Mouse (Mus musculus): ENCODE results near the gene Pclo.

- TF ChIP-seq POLR2A (IDR thresholded peaks at IDR 0.05; ENCODE audit: extremely low read depth, insufficient read depth, low read length): no peak
- TF ChIP-seq CTCF (IDR thresholded peaks at IDR 0.05; ENCODE audit: extremely low read depth, insufficient read depth, low read length): no peak
These were observed 106.4 kb downstream of the Pclo start for GRCm38 (mm10) chr5:14621146-14621545.

Data from cortical plate, adult 2 months (tissue).